In genomic region chr19:3404030-3404429, GRCm38 (mm10) we compare ENCODE assay signal across 31 mouse cellular contexts. TPM values are rescaled to one million over a fixed set of nuclear protein-coding genes. Genes with fewer than 3 reads are reported as not detected.
A peak's percentile ranks its signal among the peaks of the same experiment; 100 is the strongest.
DNase-seq lines count a peak whose midpoint lies in the region; ATAC-seq and TF ChIP-seq lines count a peak whose summit lies in the region.
"Had no signal": no experiment of that assay in that cellular context is flagged by ENCODE, and none has a peak within 500 bp of the region (broad histone marks: within the 10 kb centered on the region; RNA-seq: fewer than 3 reads in every experiment).

No protein-coding gene starts in this region.

- no peak overlapping the region for H3K9ac ChIP-seq in liver, postnatal 0 days (replicated peaks)
- no peak overlapping the region for H3K9ac ChIP-seq in liver, embryonic 11.5 days (ENCODE audit: low read depth, low read length)
- no peak overlapping the region for H3K9ac ChIP-seq in midbrain, embryonic 14.5 days (replicated peaks; ENCODE audit: low read length)
- H3K9ac ChIP-seq: embryonic facial prominence, embryonic 12.5 days; embryonic facial prominence, embryonic 15.5 days; forebrain, postnatal 0 days; heart, embryonic 13.5 days; hindbrain, embryonic 14.5 days; intestine, embryonic 15.5 days had no signal

- H3K27ac ChIP-seq in liver, postnatal 0 days (ENCODE audit: low read depth) = no peak overlapping the region
- H3K27ac ChIP-seq in liver, embryonic 11.5 days (ENCODE audit: low read depth, low read length) = no peak overlapping the region
- peak overlapping the region; percentile 28; the same call in 1 of the 2 replicates for H3K27ac ChIP-seq in bone marrow, adult 2 months (ENCODE audit: control insufficient read depth, insufficient read depth, low read depth, low read length, poor library complexity)
- H3K27ac ChIP-seq in midbrain, embryonic 14.5 days (replicated peaks; ENCODE audit: low read depth, low read length) = no peak overlapping the region
- H3K27ac ChIP-seq: embryonic facial prominence, embryonic 12.5 days; embryonic facial prominence, embryonic 15.5 days; gastrocnemius, adult 2 months; heart, adult 2 months; heart, embryonic 10.5 days; heart, embryonic 13.5 days; hindbrain, embryonic 14.5 days; intestine, embryonic 15.5 days had no signal

- no peak overlapping the region for H3K4me3 ChIP-seq in liver, postnatal 0 days (ENCODE audit: low read depth, low read length)
- no peak overlapping the region for H3K4me3 ChIP-seq in liver, embryonic 11.5 days (ENCODE audit: low read depth, low read length)
- no peak overlapping the region for H3K4me3 ChIP-seq in bone marrow, adult 2 months (replicated peaks; ENCODE audit: control insufficient read depth, low read depth, low read length)
- no peak overlapping the region for H3K4me3 ChIP-seq in midbrain, embryonic 14.5 days (replicated peaks; ENCODE audit: low read depth, low read length)
- H3K4me3 ChIP-seq: embryonic facial prominence, embryonic 12.5 days; embryonic facial prominence, embryonic 15.5 days; gastrocnemius, adult 2 months; heart, adult 2 months; heart, embryonic 10.5 days; heart, embryonic 13.5 days; intestine, embryonic 15.5 days had no signal

- H3K27me3 ChIP-seq in liver, postnatal 0 days (ENCODE audit: insufficient read depth, low read length) = no peaks in the 10 kb centered on the region
- H3K27me3 ChIP-seq in liver, embryonic 11.5 days (replicated peaks; ENCODE audit: control insufficient read depth, insufficient read depth, low read length) = no peaks in the 10 kb centered on the region; the same call in none of the 2 replicates
- no peaks in the 10 kb centered on the region for H3K27me3 ChIP-seq in midbrain, embryonic 14.5 days (ENCODE audit: control insufficient read depth, insufficient read depth, low read length)
- H3K27me3 ChIP-seq: embryonic facial prominence, embryonic 12.5 days; embryonic facial prominence, embryonic 15.5 days; intestine, embryonic 15.5 days; Patski had no signal

- no peak for ATAC-seq in liver, postnatal 0 days
- ATAC-seq in liver, embryonic 11.5 days (replicated peaks; ENCODE audit: low FRiP score) = no peak
- ATAC-seq in megakaryocyte progenitor cell, adult 5-6 weeks (replicated peaks; ENCODE audit: poor library complexity) = peak; percentile 62
- no peak for ATAC-seq in midbrain, embryonic 14.5 days (ENCODE audit: low FRiP score, low TSS enrichment)
- ATAC-seq: activated CD4-positive, CD25-positive, alpha-beta regulatory T cell, adult 4 months; forebrain, embryonic 14.5 days; forebrain, postnatal 0 days; intestine, embryonic 15.5 days; Patski had no signal

- TF ChIP-seq CTCF in liver, postnatal 0 days (IDR thresholded peaks at IDR 0.05; ENCODE audit: low read depth) = 0 out of 2 replicates have a peak, but pooled peaks have one; percentile 9
- no peak for TF ChIP-seq CTCF in bone marrow, adult 2 months (IDR thresholded peaks at IDR 0.05; ENCODE audit: control insufficient read depth, insufficient read depth, low read length)

- DNase-seq in liver, postnatal 0 days = no peak
- DNase-seq in liver, embryonic 11.5 days (ENCODE audit: low spot score) = no peak
- DNase-seq in R1 (ENCODE audit: low read depth, low spot score) = peak; percentile 19
- no peak for DNase-seq in left cerebral cortex, postnatal 36 days (ENCODE audit: low spot score in 2 of 2)
- no peak for DNase-seq in midbrain, embryonic 14.5 days
- DNase-seq: adrenal gland, adult 8-10 months; adrenal gland, postnatal 25 days; cerebellum, adult 11 months; cerebellum, adult 2 months; cerebellum, adult 9-11 months; cerebellum, postnatal 25 days; forebrain, postnatal 0 days; gastrocnemius, adult 2 months; gastrocnemius, postnatal 25 days; heart, adult 2 months; heart, postnatal 14 days; heart, postnatal 4 days had no signal

- TF ChIP-seq POLR2A in bone marrow, adult 2 months (IDR thresholded peaks at IDR 0.05; ENCODE audit: borderline replicate concordance, control insufficient read depth, low read depth, low read length) = no peak

- no peaks in the 10 kb centered on the region for H3K36me3 ChIP-seq in liver, postnatal 0 days (replicated peaks; ENCODE audit: insufficient read depth, low read length)
- H3K36me3 ChIP-seq in liver, embryonic 11.5 days (ENCODE audit: control insufficient read depth, insufficient read depth, low read length) = no peaks in the 10 kb centered on the region
- no peaks in the 10 kb centered on the region for H3K36me3 ChIP-seq in midbrain, embryonic 14.5 days (ENCODE audit: control insufficient read depth, insufficient read depth, low read length)
- H3K36me3 ChIP-seq: embryonic facial prominence, embryonic 12.5 days; embryonic facial prominence, embryonic 15.5 days; G1E; heart, embryonic 10.5 days; intestine, embryonic 15.5 days had no signal

- intact Hi-C loops in left cerebral cortex, postnatal 36 days (cut with DNase I) = no loop called here

- no peaks in the 10 kb centered on the region for H3K4me1 ChIP-seq in liver, postnatal 0 days (ENCODE audit: insufficient read depth)
- H3K4me1 ChIP-seq in liver, embryonic 11.5 days (replicated peaks; ENCODE audit: control insufficient read depth, insufficient read depth, low read length) = no peaks in the 10 kb centered on the region
- H3K4me1 ChIP-seq in bone marrow, adult 2 months (ENCODE audit: control insufficient read depth, insufficient read depth, low read length) = peaks cover 19% of the 10 kb centered on the region; the same call in 1 of the 2 replicates
- no peaks in the 10 kb centered on the region for H3K4me1 ChIP-seq in midbrain, embryonic 14.5 days (ENCODE audit: control insufficient read depth, insufficient read depth, low read length)
- H3K4me1 ChIP-seq: embryonic facial prominence, embryonic 12.5 days; embryonic facial prominence, embryonic 15.5 days; intestine, embryonic 15.5 days had no signal

- no peaks in the 10 kb centered on the region for H3K9me3 ChIP-seq in liver, postnatal 0 days (ENCODE audit: low read length)
- no peaks in the 10 kb centered on the region for H3K9me3 ChIP-seq in liver, embryonic 11.5 days (ENCODE audit: control insufficient read depth, low read length)
- H3K9me3 ChIP-seq in midbrain, embryonic 14.5 days (ENCODE audit: control insufficient read depth, low read length) = no peaks in the 10 kb centered on the region
- H3K9me3 ChIP-seq: embryonic facial prominence, embryonic 15.5 days; G1E; heart, embryonic 10.5 days; heart, embryonic 13.5 days; intestine, embryonic 15.5 days had no signal

- WGBS in liver, postnatal 0 days (ENCODE audit: insufficient replicate concordance) = 59% methylated on average over 7 of the region's 7 CpGs
- 70% methylated on average over 7 of the region's 7 CpGs for WGBS in liver, embryonic 11.5 days
- 43% methylated on average over 7 of the region's 7 CpGs for WGBS in bone marrow, adult 2 months
- WGBS in midbrain, embryonic 14.5 days = 86% methylated on average over 7 of the region's 7 CpGs

- no peak overlapping the region for H3K4me2 ChIP-seq in liver, postnatal 0 days (ENCODE audit: low read depth, low read length)
- H3K4me2 ChIP-seq in liver, embryonic 11.5 days = no peak overlapping the region
- H3K4me2 ChIP-seq in midbrain, embryonic 14.5 days (ENCODE audit: low read length) = no peak overlapping the region
- H3K4me2 ChIP-seq: embryonic facial prominence, embryonic 12.5 days; embryonic facial prominence, embryonic 15.5 days; heart, embryonic 13.5 days; hindbrain, embryonic 14.5 days; intestine, embryonic 15.5 days had no signal

- TF ChIP-seq EP300 in liver, postnatal 0 days (IDR thresholded peaks at IDR 0.05; ENCODE audit: low read depth) = no peak

RNA-seq across cellular contexts. Expression of gene Gal, which starts 10.3 kb away (rescaled TPM):
- 0.14 TPM in 1 of 2 replicates, not detected in the other for polyA plus RNA-seq in liver, postnatal 0 days (2015; fragmentation: Nextera tagmentation; extraction: Ambion mirVana)
- 2.1 and 2.6 TPM in 2 replicates for polyA plus RNA-seq in liver, embryonic 11.5 days (2014; fragmentation: Nextera tagmentation; extraction: Ambion mirVana)
- not detected in 2 replicates for polyA plus RNA-seq in bone marrow, adult 2 months (2011; ENCODE audit: insufficient read depth, insufficient read length, low replicate concordance, missing spikeins)
- total RNA-seq in megakaryocyte progenitor cell, adult 5-6 weeks (2015) = 0.22 TPM in 1 of 2 replicates, not detected in the other
- not detected in 2 replicates for total RNA-seq in megakaryocyte progenitor cell, adult 5-6 weeks (2017)
- total RNA-seq in left cerebral cortex, postnatal 36 days (2021) = under 1 TPM in 1 of 2 experiments, not detected in 1; 0.52 TPM
- 4.6 and 7.5 TPM in 2 replicates for polyA plus RNA-seq in midbrain, embryonic 14.5 days (2014; fragmentation: Nextera tagmentation; extraction: Ambion mirVana)
- total RNA-seq: common myeloid progenitor, adult 5-6 weeks; G1E; heart, adult 2 months; heart, postnatal 14 days had no signal
- polyA plus RNA-seq: C2C12, G1E, Patski had no signal

RNA-seq across cellular contexts. Expression of gene Tesmin, which starts 15.4 kb away (rescaled TPM):
- polyA plus RNA-seq in liver, postnatal 0 days (2015; fragmentation: Nextera tagmentation; extraction: Ambion mirVana) = 0.80 and 0.91 TPM in 2 replicates
- polyA plus RNA-seq in liver, embryonic 11.5 days (2014; fragmentation: Nextera tagmentation; extraction: Ambion mirVana) = 0.41 and 0.55 TPM in 2 replicates
- 1.1 TPM in 1 of 2 replicates, not detected in the other for polyA plus RNA-seq in bone marrow, adult 2 months (2011; ENCODE audit: insufficient read depth, insufficient read length, low replicate concordance, missing spikeins)
- total RNA-seq in megakaryocyte progenitor cell, adult 5-6 weeks (2015) = 1.5 and 1.7 TPM in 2 replicates
- 0.10 and 1.1 TPM in 2 replicates for total RNA-seq in megakaryocyte progenitor cell, adult 5-6 weeks (2017)
- total RNA-seq in left cerebral cortex, postnatal 36 days (2021) = under 1 TPM; 0.20 to 0.48 TPM
- 0.37 and 0.53 TPM in 2 replicates for polyA plus RNA-seq in midbrain, embryonic 14.5 days (2014; fragmentation: Nextera tagmentation; extraction: Ambion mirVana)
- polyA plus RNA-seq: activated CD4-positive, CD25-positive, alpha-beta regulatory T cell, adult 4 months had no signal
